ENCODE assay signal across 8 mouse cellular contexts in the genomic region with DNA sequence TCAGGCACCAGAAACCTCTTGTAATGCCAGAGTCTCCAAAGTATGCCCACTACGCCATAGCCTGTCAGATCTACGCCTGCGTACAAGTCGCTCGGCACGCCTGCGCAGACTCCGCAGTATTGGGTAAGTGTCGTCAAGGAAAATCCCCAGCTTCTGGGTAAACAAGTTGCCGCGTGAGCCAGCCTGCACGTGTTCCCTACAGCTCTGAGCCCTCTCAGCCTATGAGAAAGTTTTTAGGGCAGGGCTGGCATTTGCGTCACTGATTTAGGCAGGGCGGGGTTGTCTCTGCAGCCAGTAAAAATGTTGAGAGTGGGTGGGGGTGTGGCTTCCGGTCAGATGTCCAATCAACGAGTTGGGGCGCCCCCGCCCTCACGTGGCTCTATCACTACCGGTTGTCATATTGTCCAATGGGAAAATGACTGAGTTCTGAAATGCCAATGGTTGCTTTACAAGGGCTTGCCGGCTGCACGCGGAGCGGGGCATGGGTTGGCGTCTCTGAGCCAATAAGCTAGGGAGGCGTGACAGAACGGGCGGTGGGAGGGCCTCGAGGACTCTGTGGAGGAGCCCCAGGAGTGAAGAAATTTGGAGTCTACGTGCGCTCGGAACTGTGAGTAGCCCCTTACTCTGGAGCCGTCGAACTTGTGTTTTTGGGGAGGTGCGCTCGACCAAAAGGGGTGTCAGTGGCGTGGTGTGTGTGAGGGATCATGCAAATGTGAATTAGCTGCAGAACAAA. TPM values are rescaled to one million over a fixed set of nuclear protein-coding genes. Genes with fewer than 3 reads are reported as not detected.
DNase-seq lines count a peak whose midpoint lies in the region; ATAC-seq and TF ChIP-seq lines count a peak whose summit lies in the region.

A gene (plus strand): TSS at position 521 of the 733 bp plus-strand sequence.

- peak; percentile 78 for TF ChIP-seq POLR2A in olfactory bulb, adult 2 months (IDR thresholded peaks at IDR 0.05; ENCODE audit: insufficient read depth, low read depth, low read length)
- TF ChIP-seq POLR2A in thymus, adult 2 months (IDR thresholded peaks at IDR 0.05; ENCODE audit: control insufficient read depth, extremely low read depth, insufficient read depth, low read length, poor library complexity), result peak; percentile 78; the same call in 1 of the 2 replicates

- peak; percentile 99 for DNase-seq in ES-E14 (ENCODE audit: low read depth, low spot score)
- peak; percentile 100 for DNase-seq in cerebellum, adult 11-12 months
- DNase-seq in heart, postnatal 25 days (ENCODE audit: low spot score), result peak; percentile 100
- peak; percentile 99 to 100 for DNase-seq in layer of hippocampus, adult 2 months (ENCODE audit: low spot score in 2 of 2)
- peak; percentile 99 for DNase-seq in lung, embryonic 14.5 days
- DNase-seq in thymus, adult 2 months, result peak; percentile 98

- in situ Hi-C loops in ES-E14 (cut with MboI; ENCODE audit: low sequenced_read_pairs in 2 of 2, unreplicated experiment in 2 of 2), result no loop called here

- peak within 1 kb of the TSS; percentile 70 for H3K9ac ChIP-seq in ES-E14 (ENCODE audit: insufficient read depth, low read depth, low read length, poor library complexity, severe bottlenecking)
- H3K9ac ChIP-seq in forebrain, embryonic 15.5 days (replicated peaks), result peak within 1 kb of the TSS; percentile 29
- peak within 1 kb of the TSS; percentile 70 for H3K9ac ChIP-seq in lung, embryonic 14.5 days

- H3K27me3 ChIP-seq in forebrain, embryonic 15.5 days, result no peaks in the 10 kb centered on the region
- H3K27me3 ChIP-seq in lung, embryonic 14.5 days (ENCODE audit: insufficient read depth, low read length), result no peaks in the 10 kb centered on the region
- no peaks in the 10 kb centered on the region for H3K27me3 ChIP-seq in thymus, adult 2 months (ENCODE audit: control insufficient read depth, insufficient read depth, low read length)

- H3K4me1 ChIP-seq in ES-E14 (ENCODE audit: control insufficient read depth in 2 of 2, insufficient read depth in 2 of 2, low read length in 2 of 2, poor library complexity in 1 of 2), result peaks cover 10 to 23% of the 10 kb centered on the region in 2 experiments; a peak in 3 of 4 replicates
- peaks cover 74% of the 10 kb centered on the region for H3K4me1 ChIP-seq in forebrain, embryonic 15.5 days
- H3K4me1 ChIP-seq in lung, embryonic 14.5 days (ENCODE audit: insufficient read depth), result peaks cover 27% of the 10 kb centered on the region
- peaks cover 34% of the 10 kb centered on the region for H3K4me1 ChIP-seq in olfactory bulb, adult 2 months (ENCODE audit: control insufficient read depth, insufficient read depth, low read length)
- H3K4me1 ChIP-seq in thymus, adult 2 months (replicated peaks; ENCODE audit: control insufficient read depth, insufficient read depth, low read length), result peaks cover 46% of the 10 kb centered on the region

- H3K4me2 ChIP-seq in forebrain, embryonic 15.5 days (replicated peaks), result peak within 1 kb of the TSS; percentile 69
- H3K4me2 ChIP-seq in lung, embryonic 14.5 days, result peak within 1 kb of the TSS; percentile 97

- H3K27ac ChIP-seq in ES-E14 (ENCODE audit: insufficient read depth, low read depth, low read length, poor library complexity, severe bottlenecking), result no peak within 1 kb of the TSS
- H3K27ac ChIP-seq in forebrain, embryonic 15.5 days (replicated peaks), result peak within 1 kb of the TSS; percentile 87
- peak within 1 kb of the TSS; percentile 98 for H3K27ac ChIP-seq in layer of hippocampus, adult 2 months
- peak within 1 kb of the TSS; percentile 98 for H3K27ac ChIP-seq in lung, embryonic 14.5 days (ENCODE audit: low read depth)
- peak within 1 kb of the TSS; percentile 99 for H3K27ac ChIP-seq in olfactory bulb, adult 2 months (ENCODE audit: insufficient read depth, low read depth, low read length)
- peak within 1 kb of the TSS; percentile 90 for H3K27ac ChIP-seq in thymus, adult 2 months (ENCODE audit: control insufficient read depth, insufficient read depth, low read length)

- H3K9me3 ChIP-seq in ES-E14 (ENCODE audit: control insufficient read depth, insufficient read depth, low read depth, low read length), result no peaks in the 10 kb centered on the region
- H3K9me3 ChIP-seq in forebrain, embryonic 15.5 days, result no peaks in the 10 kb centered on the region
- H3K9me3 ChIP-seq in lung, embryonic 14.5 days (ENCODE audit: low read depth, low read length), result no peaks in the 10 kb centered on the region

- peak; percentile 94 for ATAC-seq in forebrain, embryonic 15.5 days (replicated peaks)
- peak; percentile 90 for ATAC-seq in lung, embryonic 14.5 days (ENCODE audit: insufficient read depth)

- TF ChIP-seq CTCF in layer of hippocampus, adult 2 months (conservative IDR thresholded peaks at IDR 0.05), result no peak
- TF ChIP-seq CTCF in lung, embryonic 14.5 days (IDR thresholded peaks at IDR 0.05; ENCODE audit: low read depth), result no peak
- TF ChIP-seq CTCF in olfactory bulb, adult 2 months (IDR thresholded peaks at IDR 0.05; ENCODE audit: insufficient read depth, low read depth, low read length), result no peak
- TF ChIP-seq CTCF in thymus, adult 2 months (IDR thresholded peaks at IDR 0.05; ENCODE audit: borderline replicate concordance, control insufficient read depth, extremely low read depth, insufficient read depth, low read length, poor library complexity), result no peak

- WGBS in forebrain, embryonic 15.5 days, result under 1% methylated on average over 37 of the region's 37 CpGs
- WGBS in lung, embryonic 14.5 days, result under 1% methylated on average over 37 of the region's 37 CpGs
- WGBS in olfactory bulb, adult 2 months, result under 1% methylated on average over 37 of the region's 37 CpGs
- under 1% methylated on average over 37 of the region's 37 CpGs for WGBS in thymus, adult 2 months

- H3K4me3 ChIP-seq in ES-E14 (ENCODE audit: insufficient read depth in 1 of 2, low read depth in 1 of 2, low read length in 2 of 2, poor library complexity in 1 of 2, severe bottlenecking in 1 of 2), result peak within 1 kb of the TSS; percentile 73 to 85
- peak within 1 kb of the TSS; percentile 45 for H3K4me3 ChIP-seq in forebrain, embryonic 15.5 days
- peak within 1 kb of the TSS; percentile 81 for H3K4me3 ChIP-seq in layer of hippocampus, adult 2 months
- H3K4me3 ChIP-seq in lung, embryonic 14.5 days (ENCODE audit: low read depth, low read length), result peak within 1 kb of the TSS; percentile 55
- peak within 1 kb of the TSS; percentile 65 for H3K4me3 ChIP-seq in olfactory bulb, adult 2 months (ENCODE audit: insufficient read depth, low read depth, low read length)
- peak within 1 kb of the TSS; percentile 51 for H3K4me3 ChIP-seq in thymus, adult 2 months (ENCODE audit: control insufficient read depth, insufficient read depth, low read length)

- intact Hi-C loops in heart, postnatal 25 days (cut with DNase I), result loop anchor here (5.0 kb wide), 1 partner anchor 302 kb away; a partner anchor contains a TSS

- H3K36me3 ChIP-seq in ES-E14 (ENCODE audit: control insufficient read depth, insufficient read depth, low read length, poor library complexity, severe bottlenecking), result peaks cover 7% of the 10 kb centered on the region; the same call in 1 of the 2 replicates
- H3K36me3 ChIP-seq in forebrain, embryonic 15.5 days, result peaks cover 10% of the 10 kb centered on the region; the same call in 1 of the 2 replicates
- peaks cover 30% of the 10 kb centered on the region for H3K36me3 ChIP-seq in lung, embryonic 14.5 days (ENCODE audit: insufficient read depth)
- peaks cover 2% of the 10 kb centered on the region for H3K36me3 ChIP-seq in thymus, adult 2 months (ENCODE audit: control insufficient read depth, insufficient read depth, low read length)

TF ChIP-seq in ES-E14, 5 proteins besides CTCF, POLR2A, EP300 and RAD21:
- TF ChIP-seq CHD2 (IDR thresholded peaks at IDR 0.05; ENCODE audit: low read depth, low read length), result peak; percentile 88
- TF ChIP-seq HCFC1 (IDR thresholded peaks at IDR 0.05; ENCODE audit: borderline replicate concordance, insufficient read depth, low read length), result no peak

RNA-seq across cellular contexts. Expression of the gene that starts here (rescaled TPM):
- total RNA-seq in ES-E14 (2012; rRNA removed), result 6.0 and 8.6 TPM in 2 replicates
- 7.6 and 8.2 TPM in 2 replicates for polyA plus RNA-seq in forebrain, embryonic 15.5 days (2015; fragmentation: Nextera tagmentation; extraction: Ambion mirVana)
- 10 to 100 TPM; 32.3 to 61.0 TPM for total RNA-seq in heart, postnatal 25 days (2021)
- 10 to 100 TPM; 83.4 to 95.2 TPM for total RNA-seq in layer of hippocampus, adult 2 months (2021)
- polyA plus RNA-seq in lung, embryonic 14.5 days (2014; fragmentation: Nextera tagmentation; extraction: Ambion mirVana), result 15.4 and 23.7 TPM in 2 replicates
- not detected in 2 replicates for polyA plus RNA-seq in olfactory bulb, adult 2 months (2012; ENCODE audit: insufficient read depth, insufficient read length, low replicate concordance, missing spikeins)
- polyA plus RNA-seq in thymus, adult 2 months (2012; rRNA removed), result 28.0 and 29.6 TPM in 2 replicates
